Mouse (Mus musculus) CH12F3 (cell line): ENCODE results near the gene Traf3.

Source experiments
- in situ Hi-C: fragments of 300-500 bp; cut with MboI; formaldehyde crosslinking; loops from 2 replicates; pipeline ENCODE4 v1.14.3; 2020; ENCODE audit warnings: low sequenced_read_pairs

The Traf3 gene

GRCm38 (mm10) chr12:111246808-111247464 is 80.8 kb downstream of the Traf3 start:
- in situ Hi-C loops: no loop called here

DNA sequence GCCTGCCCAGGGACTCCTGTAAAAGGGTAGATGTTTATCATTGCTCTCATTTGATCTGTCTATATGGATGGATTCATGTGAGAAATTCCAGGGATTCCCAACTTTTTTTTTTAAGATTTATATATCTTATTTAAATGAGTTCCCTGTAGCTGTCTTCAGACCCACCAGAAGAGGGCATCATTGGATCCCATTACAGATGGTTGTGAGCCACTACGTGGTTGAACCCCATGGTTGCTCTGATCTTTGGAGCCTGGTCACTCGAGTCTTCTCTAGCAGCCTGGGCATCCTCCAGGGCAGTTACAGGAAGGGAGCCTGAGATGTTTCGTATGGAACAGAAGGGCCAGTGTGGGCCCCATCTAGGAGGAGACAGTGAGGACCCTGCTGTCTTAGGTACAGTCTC is 82.9 kb downstream of the Traf3 start:
- in situ Hi-C loops: no loop called here

GRCm38 (mm10) chr12:111250116-111250515 is 83.9 kb downstream of the Traf3 start:
- in situ Hi-C loops: no loop called here

DNA sequence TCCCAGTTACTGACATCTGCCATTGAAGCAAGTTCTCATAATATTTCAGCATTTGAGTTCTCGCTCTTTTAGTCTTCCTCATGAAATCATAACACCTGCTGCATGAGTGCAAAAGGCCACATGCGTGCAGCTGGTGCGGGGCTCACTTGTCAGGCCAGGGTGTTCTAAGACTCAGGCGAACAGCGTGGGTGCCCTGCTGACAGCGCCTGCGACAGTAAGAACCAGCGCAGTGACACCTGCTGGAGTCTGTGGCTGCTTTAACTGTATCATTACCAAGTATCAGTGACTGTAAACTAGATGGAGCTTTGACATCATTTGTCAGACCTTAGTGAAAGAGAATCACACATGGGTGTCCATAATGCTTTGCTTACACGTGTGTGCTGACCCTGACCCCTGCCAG is 85.1 kb downstream of the Traf3 start:
- in situ Hi-C loops: no loop called here

DNA sequence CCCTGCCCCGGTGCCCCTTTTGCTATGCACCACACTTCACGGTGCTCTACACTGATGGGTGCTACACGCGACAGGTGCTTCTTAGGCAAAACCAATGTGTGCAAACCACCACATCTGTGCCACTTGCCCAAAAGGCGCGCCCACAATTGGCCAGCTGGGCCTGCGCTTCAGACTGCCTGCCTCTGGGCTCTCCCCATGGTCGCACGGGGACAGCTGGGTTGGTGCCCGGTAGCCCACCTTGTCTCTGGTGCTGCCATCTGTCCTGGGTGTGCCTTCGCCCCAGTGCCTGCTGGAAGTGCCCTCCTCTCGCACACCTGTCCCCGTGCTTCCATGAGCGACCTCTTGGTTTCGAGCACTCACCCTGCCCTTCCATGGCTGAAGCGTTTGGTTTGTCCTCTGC is 97.5 kb downstream of the Traf3 start:
- in situ Hi-C loops: no loop called here

DNA sequence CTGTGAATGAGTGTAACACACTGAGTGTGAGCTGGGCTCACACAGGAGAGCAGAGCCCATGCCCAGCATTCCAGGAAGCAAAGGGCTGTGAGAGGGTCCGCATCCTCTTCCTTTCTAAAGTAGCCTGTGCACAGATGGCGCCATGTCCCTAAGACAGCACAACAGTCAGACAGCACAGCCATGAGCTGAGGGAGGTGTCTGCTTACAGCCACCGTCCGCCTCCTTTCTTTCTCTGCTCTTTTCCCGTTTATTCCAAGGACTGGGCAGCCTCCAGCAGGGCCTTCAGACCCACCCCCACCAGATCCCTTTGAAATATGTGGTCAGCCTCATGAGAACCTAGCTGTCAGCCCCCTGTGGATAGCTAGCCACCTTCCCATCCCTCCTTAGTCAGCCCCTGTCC is 99.0 kb downstream of the Traf3 start:
- in situ Hi-C loops: no loop called here

GRCm38 (mm10) chr12:111266592-111266991 is 100.4 kb downstream of the Traf3 start:
- in situ Hi-C loops: no loop called here

GRCm38 (mm10) chr12:111267673-111268325 is 101.6 kb downstream of the Traf3 start:
- in situ Hi-C loops: no loop called here

DNA sequence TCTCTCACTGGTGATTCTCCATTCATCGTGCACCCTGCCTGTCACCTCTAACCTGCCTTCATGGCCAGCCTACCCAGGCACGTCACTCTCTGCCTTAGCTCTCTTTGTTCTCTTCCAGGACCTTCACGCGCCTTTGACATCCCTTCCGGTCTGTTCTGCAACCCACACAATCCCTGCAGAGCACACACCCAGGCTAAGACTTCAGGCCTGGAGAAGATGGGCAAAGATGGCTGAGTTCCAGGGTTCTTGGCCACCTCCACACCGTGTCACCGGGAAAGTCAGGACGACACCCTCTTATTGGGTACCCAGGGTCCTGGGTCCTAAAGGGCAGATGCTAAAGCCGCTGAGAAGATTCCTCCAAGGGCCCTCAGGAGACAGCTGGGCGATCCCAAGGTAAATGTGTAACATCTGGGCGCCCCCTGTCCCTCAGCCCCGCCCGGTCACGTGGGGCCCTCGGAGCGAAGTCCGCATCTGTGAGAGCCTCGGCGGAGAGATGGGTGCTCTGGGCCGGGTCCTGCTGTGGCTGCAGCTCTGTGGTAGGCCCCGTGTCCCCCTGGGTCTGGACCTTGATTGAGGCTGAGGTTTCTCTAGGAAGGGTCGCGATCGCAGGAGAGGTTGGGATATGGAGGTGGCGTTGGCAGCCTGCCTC is 104.6 kb downstream of the Traf3 start, which contains the start of gene Amn:
TSS of gene Amn (plus strand) at position 467 of the 649 bp plus-strand sequence.
- in situ Hi-C loops: loop anchor here (10.0 kb wide), 1 partner anchor 134 kb away; the partner anchor contains the start of gene Lbhd2

GRCm38 (mm10) chr12:111271406-111271805 is 105.2 kb downstream of the Traf3 start:
- in situ Hi-C loops: loop anchor here (10.0 kb wide), 1 partner anchor 133 kb away; the partner anchor contains the start of gene Lbhd2

- in situ Hi-C loops: loop anchor here (10.0 kb wide), 1 partner anchor 133 kb away; the partner anchor contains the start of gene Lbhd2
Measured at GRCm38 (mm10) chr12:111271966-111272365, 105.8 kb downstream of the Traf3 start.

- in situ Hi-C loops: loop anchor here (10.0 kb wide), 1 partner anchor 132 kb away; the partner anchor contains the start of gene Lbhd2
Measured at GRCm38 (mm10) chr12:111272420-111272819, 106.2 kb downstream of the Traf3 start.

- in situ Hi-C loops: loop anchor here (10.0 kb wide), 1 partner anchor 131 kb away; the partner anchor contains the start of gene Lbhd2
Measured at GRCm38 (mm10) chr12:111274006-111274405, 107.8 kb downstream of the Traf3 start.

GRCm38 (mm10) chr12:111274447-111275149 is 108.4 kb downstream of the Traf3 start:
- in situ Hi-C loops: loop anchor here (10.0 kb wide), 1 partner anchor 130 kb away; the partner anchor contains the start of gene Lbhd2

DNA sequence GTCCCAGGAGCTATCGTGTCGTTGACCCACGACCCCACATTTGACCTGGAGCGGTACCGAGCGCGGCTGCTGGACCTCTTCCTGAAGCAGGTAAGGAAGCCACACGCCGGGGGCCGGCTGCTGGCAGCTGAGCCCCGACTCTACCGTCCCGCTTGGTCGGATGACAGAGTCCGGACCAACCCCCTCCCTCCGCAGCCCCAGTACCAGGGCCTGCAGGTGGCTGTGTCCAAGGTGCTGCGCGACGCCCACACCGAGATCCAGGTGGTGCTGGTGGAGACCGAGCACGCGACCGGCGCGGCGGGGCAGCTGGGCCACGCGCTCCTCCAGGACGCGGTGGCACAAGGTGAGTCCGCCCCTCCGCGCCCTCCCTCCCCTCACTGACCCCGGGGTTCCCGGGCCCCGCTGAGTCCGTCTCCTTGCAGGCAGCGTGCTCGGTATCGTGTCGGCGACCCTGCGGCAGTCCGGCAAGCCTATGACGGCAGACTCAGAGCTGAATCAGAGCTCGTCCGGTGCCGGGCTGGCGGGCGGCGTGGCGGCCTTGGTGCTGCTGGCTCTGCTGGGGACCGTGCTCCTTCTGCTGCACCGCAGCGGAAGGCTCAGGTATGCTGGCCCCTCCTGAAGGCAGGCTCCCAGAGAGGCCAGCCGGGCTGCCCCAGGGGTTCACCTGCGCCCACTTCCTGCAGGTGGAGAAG is 109.1 kb downstream of the Traf3 start:
- in situ Hi-C loops: loop anchor here (10.0 kb wide), 1 partner anchor 130 kb away; the partner anchor contains the start of gene Lbhd2

GRCm38 (mm10) chr12:111276371-111276770 is 110.2 kb downstream of the Traf3 start:
- in situ Hi-C loops: loop anchor here (10.0 kb wide), 1 partner anchor 128 kb away; the partner anchor contains the start of gene Lbhd2

DNA sequence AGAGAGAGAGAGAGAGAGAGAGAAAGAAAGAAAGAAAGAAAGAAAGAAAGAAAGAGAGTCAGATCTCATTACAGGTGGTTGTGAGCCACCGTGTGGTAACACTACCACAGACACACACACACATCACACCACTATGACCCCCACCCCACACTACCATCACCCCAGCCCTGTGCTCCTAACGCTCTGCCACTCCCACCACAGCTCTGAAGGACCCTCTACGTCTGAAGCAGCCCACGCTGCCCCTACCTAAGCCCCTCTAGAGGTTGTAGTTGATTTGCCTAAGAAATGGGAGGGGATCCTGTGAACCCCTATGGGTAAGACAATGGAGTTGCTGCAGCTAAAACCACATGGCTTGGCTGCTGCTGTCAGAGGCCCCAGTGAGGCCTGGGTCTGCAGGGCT is 117.4 kb downstream of the Traf3 start:
- in situ Hi-C loops: no loop called here

- in situ Hi-C loops: no loop called here
Measured at GRCm38 (mm10) chr12:111284532-111284931, 118.4 kb downstream of the Traf3 start.

DNA sequence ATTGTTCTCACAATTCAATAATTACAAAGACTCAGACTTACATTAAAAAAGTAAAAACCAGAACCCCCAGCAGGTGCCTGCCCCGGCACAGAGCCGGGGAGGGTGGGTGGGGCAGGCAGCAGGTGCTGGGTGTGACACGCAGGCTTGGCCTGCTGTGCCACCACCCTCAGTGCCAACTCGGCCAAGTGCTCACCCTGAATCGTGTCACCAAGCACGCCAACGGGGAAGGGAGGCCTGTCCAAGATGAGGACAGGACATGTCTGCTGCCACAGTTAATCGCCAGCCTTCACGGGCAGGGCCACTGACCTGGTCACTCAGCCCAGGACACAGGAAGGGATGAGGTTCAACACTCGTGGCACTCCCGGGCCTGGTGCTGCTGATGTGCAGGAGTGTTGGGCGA is 126.9 kb downstream of the Traf3 start:
- in situ Hi-C loops: no loop called here
